Mouse (Mus musculus) hindbrain, embryonic 13.5 days (tissue): ENCODE measurements around the gene Slc24a4. TPM values are rescaled to one million over a fixed set of nuclear protein-coding genes. Genes with fewer than 3 reads are reported as not detected.
A peak's percentile ranks its signal among the peaks of the same experiment; 100 is the strongest.
"Not testable (repeated sequence)": the region's sequence is repeated elsewhere in the genome, so short reads cannot be mapped to it uniquely, and the experiment has no call there.

Source experiments
- ATAC-seq: fragments of 200-750 bp; cut with Nextera tagmentation; 2 replicates; pipeline ENCODE4 v1.8.0; 2017; ENCODE audit warnings: moderate TSS enrichment; ENCODE audit not compliant: low FRiP score
- H3K27ac ChIP-seq: fragments of 300-500 bp; sonication (generic); 2 replicates; pipeline ENCODE4 v1.5.1; 2015; ENCODE audit warnings: inconsistent platforms, mild to moderate bottlenecking, moderate library complexity
- H3K27me3 ChIP-seq: fragments of 300-500 bp; sonication (generic); 2 replicates; pipeline ENCODE4 v1.6.1; 2015; ENCODE audit warnings: mild to moderate bottlenecking, inconsistent platforms
- H3K36me3 ChIP-seq: fragments of 300-500 bp; sonication (generic); 2 replicates; pipeline ENCODE4 v1.6.1; 2015; ENCODE audit warnings: mild to moderate bottlenecking, inconsistent platforms
- H3K4me1 ChIP-seq: fragments of 300-500 bp; sonication (generic); replicated peaks from 2 replicates; pipeline ENCODE4 v1.6.1; 2015; ENCODE audit warnings: inconsistent platforms
- H3K4me2 ChIP-seq: fragments of 300-500 bp; sonication (generic); 2 replicates; pipeline ENCODE4 v1.6.1; 2015; ENCODE audit warnings: inconsistent platforms, mild to moderate bottlenecking, moderate library complexity
- H3K4me3 ChIP-seq: fragments of 300-500 bp; sonication (generic); 2 replicates; pipeline ENCODE4 v1.5.1; 2015; ENCODE audit warnings: mild to moderate bottlenecking, inconsistent platforms
- H3K9ac ChIP-seq: fragments of 300-500 bp; sonication (generic); 2 replicates; pipeline ENCODE4 v1.6.1; 2015; ENCODE audit warnings: mild to moderate bottlenecking, inconsistent platforms
- H3K9me3 ChIP-seq: fragments of 300-500 bp; sonication (generic); 2 replicates; pipeline ENCODE4 v1.6.1; 2016; ENCODE audit warnings: inconsistent platforms
- WGBS: fragments of 180-500 bp; shearing (Covaris S2); methylation state at CpG from one replicate; pipeline ENCODE4 v1.1.7; 2015; 5-methylcytosine and 5-hydroxymethylcytosine counted together
- polyA plus RNA-seq: library from polyadenylated mRNA; unstranded; fragments of >200 nt; fragmentation: Nextera tagmentation; extraction: Ambion mirVana; gene quantifications from 2 replicates; pipeline ENCODE4 v1.2.1, GENCODE M21; 2015

Gene Slc24a4
- polyA plus RNA-seq, 1 experiment from 2014 or later = 1.7 TPM

GRCm38 (mm10) chr12:102261933-102262396, 133.4 kb downstream of the Slc24a4 start:
- Histone ChIP-seq H3K4me3 (no peak overlapping the region), H3K27ac (no peak overlapping the region), H3K9ac (no peak overlapping the region), H3K9me3 (no peaks in the 10 kb centered on the region), H3K4me1 (no peaks in the 10 kb centered on the region), H3K4me2 (no peak overlapping the region), H3K36me3 (no peaks in the 10 kb centered on the region), H3K27me3 (no peaks in the 10 kb centered on the region)
- no peak for ATAC-seq
- 68% methylated on average over 8 of the region's 8 CpGs for WGBS

GRCm38 (mm10) chr12:102262809-102263208, 134.3 kb downstream of the Slc24a4 start:
- Histone ChIP-seq H3K9ac (no peak overlapping the region), H3K4me3 (no peak overlapping the region), H3K9me3 (no peaks in the 10 kb centered on the region), H3K36me3 (no peaks in the 10 kb centered on the region), H3K27me3 (no peaks in the 10 kb centered on the region), H3K27ac (no peak overlapping the region), H3K4me2 (no peak overlapping the region), H3K4me1 (no peaks in the 10 kb centered on the region)
- ATAC-seq = no peak
- 89% methylated on average over 2 of the region's 2 CpGs for WGBS

GRCm38 (mm10) chr12:102263249-102263648, 134.7 kb downstream of the Slc24a4 start:
- Histone ChIP-seq H3K9me3 (no peaks in the 10 kb centered on the region), H3K9ac (no peak overlapping the region), H3K4me1 (no peaks in the 10 kb centered on the region), H3K27ac (no peak overlapping the region), H3K4me2 (no peak overlapping the region), H3K36me3 (no peaks in the 10 kb centered on the region), H3K27me3 (no peaks in the 10 kb centered on the region), H3K4me3 (no peak overlapping the region)
- ATAC-seq = no peak

- H3K36me3 ChIP-seq = no peaks in the 10 kb centered on the region
- no peaks in the 10 kb centered on the region for H3K27me3 ChIP-seq
- no peak overlapping the region for H3K9ac ChIP-seq
- H3K4me1 ChIP-seq = no peaks in the 10 kb centered on the region
- H3K9me3 ChIP-seq = no peaks in the 10 kb centered on the region
- no peak overlapping the region for H3K27ac ChIP-seq
- H3K4me2 ChIP-seq = no peak overlapping the region
- no peak for ATAC-seq
- H3K4me3 ChIP-seq = no peak overlapping the region
- WGBS = 85% methylated on average over 8 of the region's 8 CpGs
These were observed 137.9 kb downstream of the Slc24a4 start for GRCm38 (mm10) chr12:102266433-102266832.

GRCm38 (mm10) chr12:102269144-102269543, 140.6 kb downstream of the Slc24a4 start:
- Histone ChIP-seq H3K4me1 (no peaks in the 10 kb centered on the region), H3K9me3 (no peaks in the 10 kb centered on the region), H3K36me3 (no peaks in the 10 kb centered on the region), H3K9ac (no peak overlapping the region), H3K4me2 (no peak overlapping the region), H3K27ac (no peak overlapping the region), H3K4me3 (no peak overlapping the region), H3K27me3 (no peaks in the 10 kb centered on the region)
- no peak for ATAC-seq
- 55% methylated on average over 2 of the region's 2 CpGs for WGBS

- Histone ChIP-seq H3K4me3 (no peak overlapping the region), H3K27ac (no peak overlapping the region), H3K9me3 (no peaks in the 10 kb centered on the region), H3K4me1 (no peaks in the 10 kb centered on the region), H3K4me2 (no peak overlapping the region), H3K27me3 (no peaks in the 10 kb centered on the region), H3K36me3 (no peaks in the 10 kb centered on the region), H3K9ac (no peak overlapping the region)
- ATAC-seq = no peak
- WGBS = 90% methylated on average over 6 of the region's 6 CpGs
These were observed 142.4 kb downstream of the Slc24a4 start for GRCm38 (mm10) chr12:102270776-102271405.

- Histone ChIP-seq H3K4me1 (no peaks in the 10 kb centered on the region), H3K9me3 (no peaks in the 10 kb centered on the region), H3K27me3 (no peaks in the 10 kb centered on the region), H3K9ac (no peak overlapping the region), H3K4me3 (no peak overlapping the region), H3K36me3 (no peaks in the 10 kb centered on the region), H3K4me2 (no peak overlapping the region), H3K27ac (no peak overlapping the region)
- WGBS = 82% methylated on average over 4 of the region's 4 CpGs
- ATAC-seq = no peak
These were observed 142.9 kb downstream of the Slc24a4 start for GRCm38 (mm10) chr12:102271447-102271846.

GRCm38 (mm10) chr12:102275833-102276443, 147.4 kb downstream of the Slc24a4 start:
- Histone ChIP-seq H3K9me3 (peaks cover 3% of the 10 kb centered on the region; the same call in 1 of the 2 replicates), H3K36me3 (no peaks in the 10 kb centered on the region), H3K4me3 (no peak overlapping the region), H3K27ac (no peak overlapping the region), H3K27me3 (no peaks in the 10 kb centered on the region), H3K4me2 (no peak overlapping the region), H3K9ac (no peak overlapping the region), H3K4me1 (no peaks in the 10 kb centered on the region)
- no peak for ATAC-seq
- WGBS = 60% methylated on average over 7 of the region's 7 CpGs

GRCm38 (mm10) chr12:102280290-102280689, 151.8 kb downstream of the Slc24a4 start:
- peaks cover 28% of the 10 kb centered on the region for H3K4me1 ChIP-seq
- ATAC-seq, H3K4me2 ChIP-seq, H3K9ac ChIP-seq, H3K27ac ChIP-seq, H3K4me3 ChIP-seq, H3K36me3 ChIP-seq, H3K9me3 ChIP-seq: not testable (repeated sequence)
- WGBS = 61% methylated on average over 4 of the region's 4 CpGs
- peaks cover 21% of the 10 kb centered on the region for H3K27me3 ChIP-seq

GRCm38 (mm10) chr12:102280867-102281503, 152.5 kb downstream of the Slc24a4 start:
- no peak overlapping the region for H3K4me2 ChIP-seq
- H3K9ac ChIP-seq = no peak overlapping the region
- H3K27ac ChIP-seq = no peak overlapping the region
- no peaks in the 10 kb centered on the region for H3K36me3 ChIP-seq
- peaks cover 3% of the 10 kb centered on the region; the same call in 1 of the 2 replicates for H3K9me3 ChIP-seq
- 43% methylated on average over 7 of the region's 7 CpGs for WGBS
- no peak overlapping the region for H3K4me3 ChIP-seq
- peaks cover 26% of the 10 kb centered on the region for H3K27me3 ChIP-seq
- peaks cover 32% of the 10 kb centered on the region for H3K4me1 ChIP-seq
- no peak for ATAC-seq

- H3K36me3 ChIP-seq = no peaks in the 10 kb centered on the region
- peaks cover 26% of the 10 kb centered on the region for H3K27me3 ChIP-seq
- H3K4me2 ChIP-seq = no peak overlapping the region; the same call in 1 of the 2 replicates
- H3K27ac ChIP-seq = no peak overlapping the region
- WGBS = 79% methylated on average over 2 of the region's 2 CpGs
- peaks cover 3% of the 10 kb centered on the region; the same call in 1 of the 2 replicates for H3K9me3 ChIP-seq
- H3K9ac ChIP-seq = no peak overlapping the region
- H3K4me1 ChIP-seq = peaks cover 43% of the 10 kb centered on the region
- H3K4me3 ChIP-seq = peak overlapping the region; percentile 54; the same call in 1 of the 2 replicates
- no peak for ATAC-seq
These were observed 153.6 kb downstream of the Slc24a4 start for GRCm38 (mm10) chr12:102282126-102282525.

GRCm38 (mm10) chr12:102282763-102283482, 154.4 kb downstream of the Slc24a4 start, which contains the start of gene Rin3:
Gene Rin3 (plus strand): TSS chr12:102283048.
- no peaks in the 10 kb centered on the region for H3K36me3 ChIP-seq
- H3K4me3 ChIP-seq = peak within 1 kb of the TSS; percentile 54
- under 1% methylated on average over 72 of the region's 75 CpGs for WGBS
- peak within 1 kb of the TSS; percentile 64 for H3K27ac ChIP-seq
- H3K27me3 ChIP-seq = peaks cover 26% of the 10 kb centered on the region
- peaks cover 46% of the 10 kb centered on the region for H3K4me1 ChIP-seq
- H3K4me2 ChIP-seq = peak within 1 kb of the TSS; percentile 95
- ATAC-seq = peak; percentile 33; the same call in 1 of the 2 replicates
- H3K9me3 ChIP-seq = peaks cover 3% of the 10 kb centered on the region; the same call in 1 of the 2 replicates
- peak within 1 kb of the TSS; percentile 76 for H3K9ac ChIP-seq
